Mouse (Mus musculus): ENCODE measurements at regions not wholly inside any gene's neighbourhood (a gene's known extent, or its start where the extent isn't known, plus 50 kb on each side); places are given as distances from the start of the nearest gene placed in this dataset.

DNA sequence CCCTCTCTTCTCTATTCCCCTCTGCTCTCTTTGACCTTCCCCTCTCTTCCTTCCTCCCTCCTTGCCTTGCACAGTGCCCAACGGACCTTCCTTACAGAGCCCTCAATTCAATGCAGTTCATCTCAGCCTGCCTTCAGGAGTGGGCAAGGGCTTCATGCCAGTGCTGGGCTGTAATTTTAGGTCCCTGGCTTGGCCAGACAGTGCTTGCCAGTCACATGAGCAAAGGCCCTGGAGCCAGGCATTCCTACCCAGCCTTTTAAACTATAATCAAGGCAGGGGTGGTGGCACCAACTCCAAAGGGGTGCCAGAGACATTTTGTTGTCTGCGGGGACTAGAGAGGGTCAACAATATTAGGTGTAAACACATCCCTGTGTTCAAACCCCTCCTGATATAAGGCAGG is 150.9 kb downstream of the Efnb1 start:
- DNase-seq: no peak

- DNase-seq: no peak
Measured at GRCm38 (mm10) chrX:99285611-99286010, 149.7 kb downstream of the Efnb1 start.

DNA sequence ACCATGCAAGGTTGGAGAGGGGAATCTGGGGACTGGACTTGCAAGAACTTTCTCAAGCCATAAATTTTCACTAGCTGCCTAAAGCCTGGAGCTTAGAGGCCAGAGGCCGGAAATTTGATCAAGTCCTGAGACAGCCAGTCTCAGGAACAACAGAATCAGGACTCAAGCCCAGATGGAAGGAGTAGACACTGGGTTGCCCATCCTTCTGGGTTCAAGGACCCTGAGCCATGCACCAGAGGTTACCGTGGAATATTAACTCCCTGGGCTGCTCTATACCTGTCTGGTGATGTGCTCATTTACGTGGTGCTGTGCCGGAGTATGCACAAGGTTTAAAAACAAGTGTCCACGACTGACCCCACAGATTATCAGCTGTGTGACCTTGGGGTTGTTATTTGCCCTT is 145.1 kb downstream of the Efnb1 start:
- no peak for DNase-seq

- no peak for DNase-seq
Measured at GRCm38 (mm10) chrX:99280543-99280942, 144.6 kb downstream of the Efnb1 start.

GRCm38 (mm10) chrX:99275536-99275935 is 139.6 kb downstream of the Efnb1 start:
- DNase-seq: no peak

GRCm38 (mm10) chrX:99271908-99272307 is 136.0 kb downstream of the Efnb1 start:
- DNase-seq: no peak

DNA sequence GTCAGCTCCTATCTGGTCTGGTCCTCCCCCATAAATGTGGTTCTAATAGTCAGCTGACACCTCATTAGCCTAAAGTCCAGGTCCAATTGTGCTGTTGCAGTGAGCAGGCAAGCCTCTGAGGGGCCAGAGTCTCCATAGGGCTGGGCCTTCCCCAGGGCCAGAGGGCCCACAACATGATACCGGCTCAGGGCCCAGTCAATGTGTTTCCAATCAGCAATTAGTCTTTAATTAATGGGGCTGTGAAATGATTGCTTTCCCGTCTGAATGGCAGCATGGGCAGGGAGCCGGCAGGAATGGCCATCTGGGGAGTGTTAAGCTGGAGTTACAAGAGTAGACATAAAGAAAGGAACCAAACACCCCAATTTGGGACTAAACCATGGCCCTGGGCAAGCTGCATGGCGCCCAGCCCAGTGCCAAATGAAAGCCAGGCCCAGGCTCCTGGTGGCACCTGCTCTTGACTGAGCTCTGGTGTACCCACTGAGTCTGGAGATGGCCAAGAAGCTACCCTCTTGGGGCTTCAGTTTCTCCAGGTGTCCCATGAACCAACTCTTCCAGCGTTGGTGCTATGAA is 113.2 kb downstream of the Efnb1 start:
- DNase-seq: no peak

GRCm38 (mm10) chrX:99248181-99248580 is 112.3 kb downstream of the Efnb1 start:
- DNase-seq: no peak

- DNase-seq: no peak
Measured at GRCm38 (mm10) chrX:99246704-99247103, 110.8 kb downstream of the Efnb1 start.

- no peak for DNase-seq
Measured at GRCm38 (mm10) chrX:99246051-99246450, 110.1 kb downstream of the Efnb1 start.

DNA sequence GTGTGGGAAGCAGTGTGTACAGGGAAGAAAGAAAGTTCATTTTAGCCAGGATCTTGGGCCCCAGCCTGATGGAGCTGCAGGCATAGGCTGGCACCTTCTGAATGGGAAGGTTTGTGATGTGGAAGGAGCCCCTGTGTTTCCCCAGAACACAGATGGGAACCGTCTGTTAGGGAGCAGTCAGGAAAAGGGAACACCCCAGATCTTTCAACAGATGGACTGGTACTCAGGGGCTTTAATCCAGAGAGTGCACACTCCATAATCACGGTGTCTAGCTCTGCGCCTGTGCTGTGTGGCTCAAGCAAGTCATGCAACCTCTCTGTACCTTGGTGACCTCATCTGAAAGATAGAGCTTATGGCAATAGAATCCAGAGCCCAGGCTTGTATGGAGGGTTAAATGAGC is 109.6 kb downstream of the Efnb1 start:
- peak; percentile 15 for DNase-seq

DNA sequence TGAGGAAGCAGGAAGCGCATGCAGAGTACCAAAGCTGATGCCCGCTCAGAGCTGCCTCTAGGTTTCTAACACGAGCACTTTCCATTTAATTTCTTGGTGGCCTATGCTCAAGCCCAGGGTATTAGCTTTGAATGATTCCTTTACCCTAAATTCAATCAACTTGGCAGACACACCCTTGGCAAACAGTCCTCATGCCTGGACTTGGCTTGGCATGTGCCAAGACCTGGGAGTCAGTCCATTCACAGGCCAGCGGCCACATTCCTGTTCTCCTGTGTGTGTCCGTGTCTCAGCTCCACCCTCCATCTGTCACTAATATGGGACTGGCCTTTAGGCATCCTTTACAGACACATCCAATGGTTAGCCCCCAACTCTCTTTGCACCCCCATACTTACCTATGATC is 107.3 kb downstream of the Efnb1 start:
- no peak for DNase-seq

DNA sequence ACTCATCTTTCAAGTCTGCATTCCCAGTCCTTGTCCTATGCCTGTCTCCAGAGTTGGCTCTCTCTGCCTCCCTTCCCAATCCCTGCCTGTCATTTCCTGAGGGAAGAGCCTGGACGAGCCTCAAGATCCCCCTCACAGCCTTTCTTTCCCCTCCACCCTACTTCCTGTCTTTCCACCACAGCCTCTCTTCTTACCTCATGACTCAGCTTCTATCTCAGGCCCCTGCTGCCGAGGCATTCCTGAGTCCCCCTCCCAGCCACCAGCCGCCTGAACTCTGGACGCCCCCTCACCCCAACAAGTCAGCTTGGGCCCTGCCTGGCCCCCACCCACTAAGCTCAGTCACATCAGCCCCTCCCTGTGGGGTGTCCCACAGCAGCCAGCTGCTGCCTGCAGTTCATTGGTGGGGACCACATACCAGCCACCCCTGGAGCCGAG is 105.8 kb downstream of the Efnb1 start:
- no peak for DNase-seq

GRCm38 (mm10) chrX:99233035-99233434 is 97.1 kb downstream of the Efnb1 start:
- DNase-seq: no peak

DNA sequence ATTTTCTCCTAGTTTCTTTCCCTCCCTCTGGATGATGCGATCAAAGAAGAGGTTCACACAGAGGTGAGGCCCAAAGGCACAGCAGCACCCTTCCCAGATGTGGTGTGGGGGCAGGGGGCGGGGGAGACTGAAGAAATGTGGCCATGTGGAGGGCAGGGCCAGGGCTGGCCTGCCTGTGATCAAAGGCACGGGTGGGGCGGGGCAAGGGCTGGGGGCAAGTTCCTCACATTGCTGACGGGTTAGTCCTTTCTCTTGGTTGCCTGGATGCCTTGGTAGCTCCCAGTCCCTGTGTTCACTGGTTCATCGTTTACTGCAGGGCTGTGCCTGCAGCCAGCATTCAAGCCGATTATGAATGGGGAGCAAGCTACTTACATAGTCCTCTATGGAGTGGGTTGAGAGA is 96.4 kb downstream of the Efnb1 start:
- no peak for DNase-seq

GRCm38 (mm10) chrX:99225111-99225752 is 89.3 kb downstream of the Efnb1 start:
- no peak for DNase-seq

DNA sequence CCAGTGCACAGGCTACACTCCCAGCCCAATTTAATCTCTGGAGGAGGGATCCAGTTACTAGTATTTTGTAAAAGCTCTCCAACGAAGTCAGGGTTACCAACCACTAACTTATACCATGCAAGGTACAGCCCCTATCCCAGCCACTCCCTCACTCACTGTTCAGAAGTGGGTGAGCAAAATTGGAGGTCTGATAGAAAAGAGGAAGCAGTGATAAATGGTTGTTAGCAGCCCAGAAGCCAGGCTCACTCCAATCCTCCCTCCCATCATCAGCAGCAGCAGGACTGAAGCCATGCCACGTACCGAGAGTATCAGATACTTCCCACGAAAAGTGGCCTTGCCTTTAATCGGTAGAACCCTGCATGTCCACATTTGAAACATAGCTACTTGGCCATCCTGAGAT is 86.1 kb downstream of the Efnb1 start:
- no peak for DNase-seq

DNA sequence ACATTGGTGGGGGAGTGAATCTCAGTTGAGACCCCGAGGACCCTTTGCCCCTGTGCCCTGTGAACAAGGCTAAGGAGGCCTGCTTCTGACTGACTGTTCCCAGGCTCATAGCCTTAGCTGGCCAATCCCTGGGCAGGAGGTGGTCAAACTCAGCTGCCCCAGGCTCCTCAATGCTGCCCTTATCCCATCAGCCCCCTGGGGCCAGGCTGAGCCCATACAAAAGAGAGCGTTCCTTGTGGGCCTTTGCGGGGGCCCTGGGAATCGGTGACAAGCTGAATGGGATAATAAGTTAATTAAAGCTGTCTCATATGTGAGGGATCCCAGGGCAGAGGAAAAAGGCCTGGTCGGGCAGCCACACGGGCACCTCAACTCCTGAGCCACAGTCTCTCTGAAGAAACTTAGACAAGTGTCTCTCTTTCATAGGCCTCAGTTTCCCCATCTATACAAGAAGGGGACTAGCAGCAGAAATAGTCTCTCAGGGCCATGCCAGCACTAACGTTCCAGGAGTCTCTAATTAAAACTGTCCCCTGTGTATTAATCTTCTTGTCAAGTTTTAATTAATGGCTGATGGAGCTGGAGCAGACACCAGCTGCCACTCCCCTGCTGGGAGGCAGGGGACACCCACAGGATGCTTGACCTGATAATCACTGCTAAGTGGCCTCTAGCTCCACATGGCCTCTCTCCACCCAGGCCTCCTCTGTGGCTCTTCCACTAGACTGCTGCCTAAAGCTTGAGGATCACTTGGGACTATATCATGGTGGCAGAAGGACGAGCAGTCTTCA is 84.9 kb downstream of the Efnb1 start:
- DNase-seq: no peak

GRCm38 (mm10) chrX:99218213-99218612 is 82.3 kb downstream of the Efnb1 start:
- DNase-seq: no peak

- no peak for DNase-seq
Measured at GRCm38 (mm10) chrX:99216633-99217459, 80.9 kb downstream of the Efnb1 start.

DNA sequence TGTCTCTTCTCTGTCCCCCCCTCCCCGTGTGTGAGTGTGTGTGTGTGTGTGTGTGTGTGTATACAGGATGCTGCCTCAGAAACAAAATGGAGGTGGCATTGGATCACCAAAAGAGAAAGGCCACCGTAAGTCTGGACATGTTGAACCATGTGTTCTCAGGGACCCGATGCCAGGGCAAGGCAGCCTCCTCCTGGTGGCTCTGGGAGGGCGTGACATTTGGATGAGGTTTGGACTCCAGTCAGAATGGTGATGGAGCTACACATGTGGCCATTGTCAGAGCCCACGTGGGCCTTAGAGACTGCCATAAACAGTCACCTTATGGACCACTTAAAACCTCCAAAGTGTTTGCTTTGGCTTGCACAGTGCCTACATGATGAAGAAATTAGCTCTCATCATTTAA is 80.0 kb downstream of the Efnb1 start:
- no peak for DNase-seq

GRCm38 (mm10) chrX:99215111-99215510 is 79.2 kb downstream of the Efnb1 start:
- no peak for DNase-seq

DNA sequence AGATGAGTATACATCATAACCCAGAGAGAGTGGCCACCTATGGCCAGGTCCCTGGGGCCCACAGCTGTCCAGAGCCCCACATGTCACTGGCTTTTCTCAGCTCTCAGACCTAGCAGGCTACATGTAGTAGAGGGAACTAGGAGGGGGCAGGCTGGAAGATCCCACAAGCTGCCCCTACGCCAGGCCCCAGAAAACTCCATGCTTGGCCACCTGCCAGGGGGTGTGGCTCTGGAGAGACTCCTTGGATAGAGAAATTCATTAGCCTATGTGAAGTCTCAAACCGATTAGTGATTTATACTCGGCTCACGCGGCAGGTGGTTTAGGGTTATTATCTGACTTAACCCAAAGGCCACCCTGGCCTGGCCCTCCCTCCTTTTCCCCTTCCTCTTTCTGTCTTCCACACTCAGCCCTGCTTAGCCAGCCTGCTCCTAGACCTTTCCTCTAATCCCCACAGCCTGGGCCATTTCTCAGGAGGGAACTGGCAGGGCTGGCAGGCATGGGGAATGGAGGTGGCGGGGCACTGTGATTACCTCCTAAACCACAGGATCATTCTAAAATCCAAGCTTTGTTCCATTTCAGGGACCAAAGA is 77.7 kb downstream of the Efnb1 start:
- DNase-seq: no peak

Measured in layer of hippocampus, adult 9-11 months (tissue).